Mouse (Mus musculus) heart, postnatal 0 days (tissue): ENCODE measurements at regions not wholly inside any gene's neighbourhood (a gene's known extent, or its start where the extent isn't known, plus 50 kb on each side); places are given as distances from the start of the nearest gene placed in this dataset.

Experiments
- ATAC-seq: fragments of 200-750 bp; cut with Nextera tagmentation; 2 replicates; pipeline ENCODE4 v1.8.0; 2017; ENCODE audit warnings: low read depth, moderate number of reproducible peaks, moderate library complexity; ENCODE audit not compliant: insufficient read depth
- DNase-seq: peaks from one replicate; pipeline ENCODE4 v3.0.0-alpha.2; 2016; ENCODE audit warnings: low spot score
- H3K27ac ChIP-seq: fragments of 300-500 bp; sonication (generic); 2 replicates; pipeline ENCODE4 v1.5.1; 2014; ENCODE audit warnings: low read depth, mild to moderate bottlenecking
- H3K27me3 ChIP-seq: fragments of 300-500 bp; sonication (generic); 2 replicates; pipeline ENCODE4 v1.6.1; 2014; ENCODE audit warnings: low read length, mixed read lengths; ENCODE audit not compliant: control insufficient read depth, insufficient read depth
- H3K36me3 ChIP-seq: fragments of 300-500 bp; sonication (generic); replicated peaks from 2 replicates; pipeline ENCODE4 v1.6.1; 2014; ENCODE audit warnings: low read length, mixed read lengths; ENCODE audit not compliant: control insufficient read depth, insufficient read depth
- H3K4me1 ChIP-seq: fragments of 300-500 bp; sonication (generic); 2 replicates; pipeline ENCODE4 v1.6.1; 2014; ENCODE audit warnings: antibody characterized with exemption; ENCODE audit not compliant: control insufficient read depth, insufficient read depth
- H3K4me2 ChIP-seq: fragments of 300-500 bp; sonication (generic); 2 replicates; pipeline ENCODE4 v1.6.1; 2014; ENCODE audit warnings: low read depth, mild to moderate bottlenecking, low read length, moderate library complexity
- H3K4me3 ChIP-seq: fragments of 300-500 bp; sonication (generic); 2 replicates; pipeline ENCODE4 v1.5.1; 2014; ENCODE audit warnings: low read depth, low read length
- H3K9ac ChIP-seq: fragments of 300-500 bp; sonication (generic); replicated peaks from 2 replicates; pipeline ENCODE4 v1.6.1; 2014; ENCODE audit warnings: low read depth, low read length, mixed read lengths
- H3K9me3 ChIP-seq: fragments of 300-500 bp; sonication (generic); replicated peaks from 2 replicates; pipeline ENCODE4 v1.6.1; 2016; ENCODE audit warnings: low read length; ENCODE audit not compliant: control insufficient read depth
- CTCF ChIP-seq: IDR thresholded peaks from 2 replicates; pipeline ENCODE4 v1.5.1; 2016; ENCODE audit warnings: antibody characterized with exemption, control low read depth, low read depth
- EP300 ChIP-seq: IDR thresholded peaks from 2 replicates; pipeline ENCODE4 v1.6.1; 2016; ENCODE audit warnings: antibody characterized with exemption, low read depth
- WGBS: fragments of 180-500 bp; shearing (Covaris S2); extraction: QIAGEN DNeasy Blood & Tissue Kit; methylation state at CpG from one replicate; pipeline ENCODE4 v1.1.7; 2014; 5-methylcytosine and 5-hydroxymethylcytosine counted together

DNA sequence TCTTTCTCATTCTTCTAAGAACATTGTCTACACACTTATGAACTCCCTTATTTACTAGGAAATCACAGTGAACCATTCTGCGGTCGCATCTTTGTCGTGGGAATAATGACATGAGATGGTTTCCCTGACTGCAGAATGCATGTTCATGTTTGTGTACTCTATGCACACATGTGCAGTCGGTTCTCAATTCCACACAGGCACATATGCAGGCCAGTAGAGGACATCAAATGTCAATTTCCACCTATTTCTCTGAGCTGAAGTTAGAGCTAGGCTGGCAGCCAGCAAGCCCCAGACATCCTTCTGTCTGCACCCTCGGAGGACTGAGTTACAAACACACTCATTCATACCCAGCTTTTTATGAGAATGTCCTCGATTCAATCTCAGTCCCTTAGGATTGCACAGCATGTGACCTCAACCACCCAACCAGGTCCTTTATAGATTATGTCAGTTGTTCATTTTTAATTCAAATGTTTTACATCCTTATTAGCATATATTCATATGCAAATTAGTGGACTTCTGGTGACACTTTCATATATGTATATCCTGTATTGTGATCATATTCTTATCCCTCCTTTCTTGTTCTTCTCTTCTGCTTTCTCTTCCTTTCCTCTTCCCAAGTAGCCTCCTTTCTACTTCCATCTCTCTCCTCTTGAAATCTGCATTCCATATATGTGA is 202.7 kb downstream of the Rpl36a-ps1 start:
- H3K36me3 ChIP-seq, result no peaks in the 10 kb centered on the region
- no peak overlapping the region for H3K9ac ChIP-seq
- no peaks in the 10 kb centered on the region for H3K9me3 ChIP-seq
- 79% methylated on average over 6 of the region's 6 CpGs for whole genome bisulfite sequencing
- no peak overlapping the region for H3K27ac ChIP-seq
- ATAC-seq, result no peak
- TF ChIP-seq CTCF (no peak), EP300 (no peak)
- H3K27me3 ChIP-seq, result no peaks in the 10 kb centered on the region
- H3K4me1 ChIP-seq, result no peaks in the 10 kb centered on the region
- no peak overlapping the region for H3K4me2 ChIP-seq
- H3K4me3 ChIP-seq, result no peak overlapping the region
- DNase-seq, result no peak

DNA sequence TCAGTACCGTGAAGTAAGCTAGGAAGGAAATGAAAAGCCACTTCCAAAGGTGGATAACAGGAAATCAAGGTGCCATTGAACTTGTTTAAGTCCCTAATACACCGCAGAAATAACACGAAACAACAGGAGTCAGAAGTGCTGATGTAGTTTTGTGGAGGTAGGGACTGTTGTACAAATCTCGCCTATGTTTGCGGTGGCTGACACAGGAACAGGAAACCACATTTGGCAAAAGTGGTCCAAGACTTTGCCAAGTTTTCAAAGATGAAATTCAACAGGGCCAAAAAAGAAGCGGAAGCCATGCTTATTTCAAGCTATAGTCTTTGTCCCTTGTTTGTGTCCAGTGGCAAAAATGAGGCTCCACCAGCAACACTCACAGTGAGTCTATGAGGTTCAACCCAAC is 204.3 kb downstream of the Rpl36a-ps1 start:
- no peak overlapping the region for H3K9ac ChIP-seq
- H3K27ac ChIP-seq, result no peak overlapping the region
- H3K9me3 ChIP-seq, result no peaks in the 10 kb centered on the region
- DNase-seq (no peak), ATAC-seq (no peak)
- no peaks in the 10 kb centered on the region for H3K27me3 ChIP-seq
- TF ChIP-seq EP300, result no peak
- no peak for TF ChIP-seq CTCF
- WGBS, result 86% methylated on average over 6 of the region's 6 CpGs
- H3K4me1 ChIP-seq, result no peaks in the 10 kb centered on the region
- H3K4me3 ChIP-seq, result no peak overlapping the region
- H3K4me2 ChIP-seq, result no peak overlapping the region
- no peaks in the 10 kb centered on the region for H3K36me3 ChIP-seq

DNA sequence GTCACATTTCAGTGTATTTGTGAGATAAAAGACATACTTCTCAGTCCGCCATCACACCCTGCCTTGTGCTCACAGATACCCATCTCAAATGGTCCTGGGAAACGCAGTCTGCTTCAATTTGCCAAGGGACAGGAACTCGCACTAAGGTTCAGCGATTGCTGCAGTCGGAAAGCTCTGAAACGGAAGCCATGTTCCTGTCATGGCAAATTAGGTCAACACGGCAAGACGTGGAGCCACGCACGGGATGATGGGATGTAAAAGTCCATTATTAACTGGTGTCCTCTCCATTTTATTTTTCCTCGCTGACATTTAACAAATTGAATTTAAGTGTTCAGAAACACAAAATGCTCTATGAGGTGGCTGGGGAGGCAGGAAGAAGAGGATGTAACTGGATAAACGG is 212.4 kb downstream of the Rpl36a-ps1 start:
- no peaks in the 10 kb centered on the region for H3K36me3 ChIP-seq

DNA sequence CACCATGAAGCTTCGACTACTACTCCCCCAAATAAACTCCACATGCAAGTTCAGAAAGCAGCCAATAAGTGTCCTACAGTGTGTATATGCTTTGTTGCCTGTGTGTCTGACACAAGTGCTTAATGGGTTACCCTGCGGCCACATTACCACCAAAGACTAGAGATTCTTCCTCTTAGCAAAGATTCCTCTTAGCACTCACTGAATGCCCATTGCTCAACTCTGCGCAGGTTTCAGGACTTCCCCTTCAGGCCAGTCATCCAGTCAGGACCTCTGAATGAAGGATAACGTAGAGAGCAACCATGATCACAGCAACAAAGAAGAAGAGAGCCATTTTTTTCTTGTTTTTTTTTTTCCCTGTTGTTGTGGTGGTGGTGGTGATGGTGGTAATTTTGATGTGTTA is 222.0 kb downstream of the Rpl36a-ps1 start:
- no peak for ATAC-seq
- no peaks in the 10 kb centered on the region for H3K36me3 ChIP-seq

More for the DNA sequence above, 212.4 kb downstream of the Rpl36a-ps1 start:
- no peak for DNase-seq
- 93% methylated on average over 12 of the region's 12 CpGs for WGBS
- H3K27me3 ChIP-seq, result no peaks in the 10 kb centered on the region
- no peaks in the 10 kb centered on the region for H3K9me3 ChIP-seq
- no peak overlapping the region for H3K4me3 ChIP-seq
- TF ChIP-seq EP300 (no peak), CTCF (no peak)
- ATAC-seq, result no peak
- no peak overlapping the region for H3K4me2 ChIP-seq
- H3K4me1 ChIP-seq, result no peaks in the 10 kb centered on the region
- H3K27ac ChIP-seq, result no peak overlapping the region
- H3K9ac ChIP-seq, result no peak overlapping the region

DNA sequence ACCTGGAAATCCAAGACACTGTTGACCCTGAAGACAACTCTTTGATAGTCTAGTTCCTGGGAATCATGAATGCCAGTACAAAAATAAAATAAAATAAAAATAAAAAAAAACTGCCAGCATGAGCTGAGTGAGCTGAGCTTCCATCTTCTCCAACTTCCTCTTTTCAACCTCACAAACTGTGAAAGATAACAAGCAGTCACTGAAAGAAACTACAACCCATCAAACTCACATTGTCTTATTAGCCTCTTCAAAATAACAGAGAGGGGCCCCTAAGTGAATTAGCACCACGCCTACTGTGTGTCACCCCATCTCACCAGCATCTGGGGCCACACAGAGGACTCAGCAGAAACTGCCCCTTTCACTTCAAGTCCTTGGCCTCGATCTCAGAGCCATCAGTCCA is 225.3 kb downstream of the Rpl36a-ps1 start:
- Histone ChIP-seq H3K27ac (no peak overlapping the region), H3K36me3 (no peaks in the 10 kb centered on the region), H3K4me1 (no peaks in the 10 kb centered on the region), H3K9me3 (no peaks in the 10 kb centered on the region), H3K9ac (no peak overlapping the region), H3K4me2 (no peak overlapping the region), H3K4me3 (no peak overlapping the region), H3K27me3 (no peaks in the 10 kb centered on the region)
- WGBS, result 62% methylated on average over 2 of the region's 2 CpGs
- TF ChIP-seq EP300, result no peak
- no peak for TF ChIP-seq CTCF
- ATAC-seq (no peak), DNase-seq (no peak)

More for the DNA sequence above, 222.0 kb downstream of the Rpl36a-ps1 start:
- 76% methylated on average over 4 of the region's 4 CpGs for WGBS
- H3K9me3 ChIP-seq, result no peaks in the 10 kb centered on the region
- no peak overlapping the region for H3K27ac ChIP-seq
- no peak overlapping the region for H3K4me2 ChIP-seq
- no peak overlapping the region for H3K4me3 ChIP-seq
- no peaks in the 10 kb centered on the region for H3K4me1 ChIP-seq
- TF ChIP-seq CTCF, result no peak
- TF ChIP-seq EP300, result no peak
- DNase-seq, result no peak
- no peaks in the 10 kb centered on the region for H3K27me3 ChIP-seq
- H3K9ac ChIP-seq, result no peak overlapping the region

DNA sequence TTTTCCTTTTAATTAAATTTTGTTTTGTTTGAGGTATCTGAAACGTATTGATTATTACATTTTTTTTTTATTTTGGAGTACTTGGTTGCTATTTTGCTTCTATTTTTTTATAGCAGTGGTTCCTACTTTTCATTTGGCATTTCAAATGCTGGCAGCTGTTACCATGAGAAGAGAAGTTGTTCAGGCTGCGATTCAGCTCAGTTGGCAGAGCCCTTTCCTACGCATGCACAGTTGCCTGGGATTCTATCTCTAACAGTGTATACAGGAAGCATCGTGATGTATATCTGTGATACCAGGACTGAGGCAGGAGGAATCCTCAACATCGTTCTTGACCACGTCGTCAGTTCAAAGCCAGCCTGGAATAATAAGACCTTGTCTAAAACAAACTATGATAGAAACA is 226.6 kb downstream of the Rpl36a-ps1 start:
- Histone ChIP-seq H3K36me3 (no peaks in the 10 kb centered on the region), H3K4me1 (no peaks in the 10 kb centered on the region), H3K27ac (no peak overlapping the region), H3K9me3 (no peaks in the 10 kb centered on the region), H3K27me3 (no peaks in the 10 kb centered on the region), H3K4me2 (no peak overlapping the region), H3K4me3 (no peak overlapping the region), H3K9ac (no peak overlapping the region)
- TF ChIP-seq CTCF, result no peak
- TF ChIP-seq EP300, result no peak
- ATAC-seq (no peak), DNase-seq (no peak)
- 82% methylated on average over 7 of the region's 7 CpGs for WGBS
